Mouse (Mus musculus) spleen, adult 2 months (tissue): ENCODE data around the gene Hormad1. TPM values are rescaled to one million over a fixed set of nuclear protein-coding genes. Genes with fewer than 3 reads are reported as not detected.
"Not testable (repeated sequence)": the region's sequence is repeated elsewhere in the genome, so short reads cannot be mapped to it uniquely, and the experiment has no call there.

ENCODE experiments used
- DNase-seq, 2 experiments: peaks; one replicate each; pipeline versions ENCODE4 v3.0.0 to v3.0.0-alpha.2; 2012 to 2021; ENCODE audit warnings: low spot score in 2 of 2, low read depth in 1 of 2
- H3K27ac ChIP-seq: fragments of 200-500 bp; 2 replicates; pipeline ENCODE4 v1.5.1; 2012; ENCODE audit warnings: low read length, inconsistent platforms; ENCODE audit not compliant: insufficient read depth
- H3K27me3 ChIP-seq: fragments of 200-500 bp; 2 replicates; pipeline ENCODE4 v1.6.1; 2012; ENCODE audit warnings: mild to moderate bottlenecking, moderate library complexity, low read length, inconsistent platforms; ENCODE audit not compliant: control insufficient read depth, insufficient read depth
- H3K36me3 ChIP-seq: fragments of 200-500 bp; 2 replicates; pipeline ENCODE4 v1.6.1; 2012; ENCODE audit warnings: mild to moderate bottlenecking, low read length, inconsistent platforms; ENCODE audit not compliant: control insufficient read depth, insufficient read depth
- H3K4me1 ChIP-seq: fragments of 200-500 bp; 2 replicates; pipeline ENCODE4 v1.6.1; 2011; ENCODE audit warnings: inconsistent platforms; ENCODE audit not compliant: control insufficient read depth, insufficient read depth, insufficient read length
- H3K4me3 ChIP-seq: fragments of 200-500 bp; 2 replicates; pipeline ENCODE4 v1.5.1; 2011; ENCODE audit warnings: mild to moderate bottlenecking, inconsistent platforms; ENCODE audit not compliant: insufficient read depth, insufficient read length; ENCODE audit errors: extremely low read depth
- CTCF ChIP-seq: fragments of 200-500 bp; IDR thresholded peaks from 2 replicates; pipeline ENCODE4 v1.5.1; 2011; ENCODE audit warnings: mild to moderate bottlenecking, inconsistent platforms; ENCODE audit not compliant: insufficient read depth, insufficient read length, insufficient replicate concordance; ENCODE audit errors: extremely low read depth
- POLR2A ChIP-seq: fragments of 200-500 bp; IDR thresholded peaks from 2 replicates; pipeline ENCODE4 v1.6.1; 2011; ENCODE audit warnings: low read depth, low read length, inconsistent platforms
- whole genome bisulfite sequencing: fragments of 180-500 bp; shearing (Covaris S2); methylation state at CpG from one replicate; pipeline ENCODE4 v1.1.7; 2018; 5-methylcytosine and 5-hydroxymethylcytosine counted together
- polyA plus RNA-seq: library from polyadenylated mRNA; depleted of rRNA; stranded (reverse); fragments of >200 nt; gene quantifications from 2 replicates; pipeline ENCODE4 v1.2.3, GENCODE M21; 2012

The Hormad1 gene
- polyA plus RNA-seq, 1 experiment: not detected

DNA sequence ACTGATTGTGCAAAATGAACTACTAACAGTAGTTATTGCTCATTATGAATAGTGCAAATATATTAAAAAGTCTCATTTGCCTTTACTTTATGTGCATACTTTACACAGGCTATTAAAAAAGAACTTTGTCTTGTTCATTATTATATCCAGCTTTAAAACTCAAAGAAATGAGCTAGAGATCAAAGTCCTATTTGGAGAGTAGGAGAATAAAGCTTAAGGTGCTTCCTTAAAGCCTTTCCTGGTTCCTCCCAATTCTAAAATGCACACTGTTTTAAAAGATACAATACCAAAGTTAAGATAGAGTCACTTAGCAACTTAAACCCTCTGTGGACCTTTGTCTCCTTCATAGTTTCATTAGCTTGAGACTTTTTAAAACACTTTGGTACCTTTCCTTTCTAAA is 39.3 kb downstream of the Hormad1 start:
- peaks cover 8% of the 10 kb centered on the region; the same call in 1 of the 2 replicates for H3K36me3 ChIP-seq
- DNase-seq: no peak

DNA sequence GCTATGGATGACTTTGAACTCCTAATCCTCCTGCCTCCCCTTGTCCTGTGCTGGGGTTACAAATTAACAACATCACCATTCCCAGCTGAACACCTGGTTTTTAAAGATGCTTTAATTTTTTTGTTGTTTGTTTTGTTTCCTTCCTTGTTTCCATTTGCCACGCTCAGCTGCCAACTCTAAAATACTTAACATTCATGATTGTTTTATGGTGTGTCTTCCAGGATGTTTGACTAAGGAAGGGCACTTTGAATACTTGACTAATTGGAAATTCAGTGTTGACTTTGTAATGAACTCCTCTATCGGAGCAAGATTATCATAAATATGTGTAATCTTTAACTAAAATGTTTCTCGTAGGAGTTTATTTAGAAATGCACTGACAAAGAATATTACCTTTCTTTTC is 41.8 kb downstream of the Hormad1 start:
- no peak overlapping the region for H3K27ac ChIP-seq
- no peaks in the 10 kb centered on the region for H3K4me1 ChIP-seq
- H3K4me3 ChIP-seq: no peak overlapping the region
- peaks cover 5% of the 10 kb centered on the region for H3K36me3 ChIP-seq
- H3K27me3 ChIP-seq: no peaks in the 10 kb centered on the region
- WGBS: 93% methylated on average over 3 of the region's 3 CpGs
- no peak for DNase-seq
- no peak for TF ChIP-seq CTCF

More for the DNA sequence above, 39.3 kb downstream of the Hormad1 start:
- TF ChIP-seq POLR2A (no peak), CTCF (no peak)
- no peak overlapping the region for H3K4me3 ChIP-seq
- H3K4me1 ChIP-seq: no peaks in the 10 kb centered on the region
- no peaks in the 10 kb centered on the region for H3K27me3 ChIP-seq
- no peak overlapping the region for H3K27ac ChIP-seq

DNA sequence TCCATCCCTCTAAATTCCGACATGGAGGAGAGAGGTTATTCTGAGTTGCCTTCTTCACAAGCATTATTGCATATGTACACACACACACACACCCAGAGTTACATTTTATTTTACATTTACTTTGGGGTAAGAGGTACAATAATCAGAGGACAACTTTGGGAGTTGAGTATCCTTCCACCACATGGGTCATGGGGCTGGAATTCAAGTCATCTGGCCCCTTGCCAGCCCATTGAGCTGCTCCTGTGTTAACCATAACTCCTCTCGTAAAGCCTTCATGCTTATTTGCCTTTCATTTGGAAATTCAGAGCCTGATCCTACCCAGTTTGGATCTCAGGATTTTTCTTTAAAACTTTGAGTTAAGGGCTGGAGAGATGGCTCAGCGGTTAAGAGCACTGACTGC is 46.6 kb downstream of the Hormad1 start:
- Histone ChIP-seq H3K4me3 (no peak overlapping the region; the same call in 1 of the 2 replicates), H3K36me3 (peaks cover 20% of the 10 kb centered on the region), H3K27me3 (no peaks in the 10 kb centered on the region), H3K4me1 (no peaks in the 10 kb centered on the region), H3K27ac (no peak overlapping the region)
- 91% methylated on average over 3 of the region's 3 CpGs for WGBS
- no peak for DNase-seq
- TF ChIP-seq POLR2A (no peak), CTCF (no peak)

DNA sequence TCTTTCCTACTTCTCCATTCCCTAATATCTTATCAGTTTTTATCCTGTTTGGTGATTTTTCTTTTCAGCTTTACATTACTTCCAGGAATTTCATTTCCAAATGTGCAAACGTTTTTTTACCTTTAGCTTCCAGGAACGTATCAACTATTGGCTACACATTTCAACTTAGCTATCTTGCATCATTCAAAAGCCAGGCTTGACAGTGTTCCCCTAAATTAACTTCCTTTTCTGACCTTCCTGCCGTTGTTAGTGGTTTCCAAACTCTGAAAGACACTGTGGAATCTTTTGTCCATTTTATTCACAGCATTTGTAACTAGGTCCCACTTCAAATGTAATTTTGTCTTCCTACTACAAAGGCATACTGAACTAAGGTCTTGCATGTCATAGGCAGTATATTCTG is 49.7 kb downstream of the Hormad1 start:
- no peak for DNase-seq
- WGBS: 48% methylated on average over 3 of the region's 3 CpGs
- Histone ChIP-seq H3K4me3 (no peak overlapping the region), H3K4me1 (no peaks in the 10 kb centered on the region), H3K27ac (no peak overlapping the region), H3K27me3 (no peaks in the 10 kb centered on the region), H3K36me3 (peaks cover 26% of the 10 kb centered on the region)
- TF ChIP-seq POLR2A (no peak), CTCF (no peak)

DNA sequence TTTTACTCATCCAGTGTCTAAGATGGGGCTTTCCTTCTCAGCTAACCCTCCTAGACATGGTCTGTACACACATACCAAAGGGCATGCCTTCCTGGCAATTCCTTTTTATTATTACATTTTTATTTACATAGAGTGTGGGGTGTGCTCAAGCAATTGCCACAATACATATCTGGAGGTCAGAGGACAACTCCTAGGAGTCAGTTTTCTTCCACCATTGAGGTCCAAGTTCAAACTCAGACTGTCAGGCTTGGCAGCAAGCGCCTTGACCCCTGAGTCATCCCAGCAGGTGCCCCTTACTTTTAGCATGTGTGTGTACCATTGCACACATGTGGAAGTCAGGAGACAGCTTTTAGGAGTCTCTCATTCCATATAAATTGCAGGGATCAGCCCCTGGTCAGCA is 54.5 kb downstream of the Hormad1 start:
- no peak for DNase-seq
- Histone ChIP-seq H3K4me1 (no peaks in the 10 kb centered on the region), H3K36me3 (peaks cover 27% of the 10 kb centered on the region), H3K27me3 (no peaks in the 10 kb centered on the region), H3K4me3 (no peak overlapping the region), H3K27ac (no peak overlapping the region)
- WGBS: 95% methylated on average over 1 of the region's 1 CpGs
- TF ChIP-seq POLR2A (no peak), CTCF (no peak)

DNA sequence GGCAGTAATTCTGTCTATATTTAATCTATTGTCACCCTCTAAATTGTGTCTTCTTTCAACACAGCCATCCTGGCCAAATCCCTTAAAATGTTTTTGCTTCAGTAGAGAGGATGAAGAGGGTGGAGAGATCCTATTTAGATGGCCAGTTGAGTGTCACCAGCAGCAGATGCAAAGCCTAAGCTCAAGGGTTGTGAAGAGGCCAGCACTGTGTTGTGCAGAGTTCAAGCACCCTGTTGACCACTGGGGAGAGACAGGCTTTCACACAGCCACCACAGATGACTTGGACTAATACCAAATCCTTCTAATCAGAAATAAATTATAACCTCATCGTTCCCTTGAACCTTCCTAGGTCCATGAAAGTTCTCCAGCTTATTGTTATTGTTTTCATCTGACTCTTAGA is 59.0 kb downstream of the Hormad1 start:
- H3K27ac ChIP-seq: no peak overlapping the region
- H3K27me3 ChIP-seq: no peaks in the 10 kb centered on the region
- H3K4me3 ChIP-seq: no peak overlapping the region
- H3K36me3 ChIP-seq: peaks cover 19% of the 10 kb centered on the region
- no peak for DNase-seq
- TF ChIP-seq POLR2A (no peak), CTCF (no peak)
- no peaks in the 10 kb centered on the region for H3K4me1 ChIP-seq
- WGBS: 90% methylated on average over 1 of the region's 1 CpGs

DNA sequence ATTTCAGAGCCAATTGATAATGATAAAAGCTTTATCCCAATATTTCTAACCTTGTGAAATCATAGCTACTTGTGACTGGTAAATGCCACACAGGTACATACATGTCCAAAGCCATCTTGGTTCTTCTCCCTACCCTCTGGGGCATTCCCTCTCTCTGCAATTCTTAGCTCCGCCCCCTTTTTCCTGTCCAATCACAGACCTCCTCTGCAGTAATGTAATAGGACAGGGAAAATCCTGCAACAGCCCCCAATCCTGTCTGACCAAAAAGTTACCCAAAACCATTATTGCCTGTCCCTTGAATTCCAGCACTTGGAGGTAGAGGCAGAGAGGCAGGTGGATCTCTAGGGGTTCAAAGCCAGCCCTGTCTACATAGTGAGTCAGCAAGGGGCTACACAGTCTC is 61.8 kb downstream of the Hormad1 start:
- TF ChIP-seq POLR2A (no peak), CTCF (no peak)
- WGBS: 89% methylated on average over 1 of the region's 1 CpGs
- no peak for DNase-seq

DNA sequence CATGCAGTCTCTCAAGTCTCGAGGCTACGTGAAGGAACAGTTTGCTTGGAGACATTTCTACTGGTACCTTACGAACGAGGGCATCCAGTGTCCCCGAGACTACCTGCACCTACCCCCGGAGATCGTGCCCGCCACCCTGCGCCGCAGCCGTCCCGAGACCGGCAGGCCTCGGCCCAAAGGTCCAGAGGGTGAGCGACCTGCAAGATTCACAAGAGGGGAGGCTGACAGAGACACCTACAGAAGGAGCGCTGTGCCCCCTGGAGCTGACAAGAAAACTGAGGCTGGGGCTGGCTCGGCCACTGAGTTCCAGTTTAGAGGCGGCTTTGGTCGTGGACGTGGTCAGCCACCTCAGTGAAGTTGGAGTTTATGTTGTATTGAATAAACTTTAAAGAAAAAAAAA is 62.9 kb downstream of the Hormad1 start:
- DNase-seq, H3K27me3 ChIP-seq, H3K36me3 ChIP-seq, H3K4me1 ChIP-seq, H3K4me3 ChIP-seq, H3K27ac ChIP-seq: not testable (repeated sequence)
- 94% methylated on average over 20 of the region's 20 CpGs for WGBS

More for the DNA sequence above, 61.8 kb downstream of the Hormad1 start:
- Histone ChIP-seq H3K36me3 (peaks cover 11% of the 10 kb centered on the region), H3K27ac (no peak overlapping the region), H3K4me1 (no peaks in the 10 kb centered on the region), H3K4me3 (no peak overlapping the region), H3K27me3 (no peaks in the 10 kb centered on the region)
